Mouse (Mus musculus) limb, embryonic 13.5 days (tissue): ENCODE data around the gene Ankk1. TPM values are rescaled to one million over a fixed set of nuclear protein-coding genes. Genes with fewer than 3 reads are reported as not detected.

Experiments used
- ATAC-seq: fragments of 200-750 bp; cut with Nextera tagmentation; 2 replicates; pipeline ENCODE4 v1.8.0; 2017; ENCODE audit warnings: low read depth, moderate number of reproducible peaks, moderate TSS enrichment; ENCODE audit not compliant: low FRiP score
- H3K27ac ChIP-seq: fragments of 300-500 bp; sonication (generic); 2 replicates; pipeline ENCODE4 v1.5.1; 2015; ENCODE audit warnings: inconsistent platforms, mild to moderate bottlenecking, moderate library complexity
- H3K27me3 ChIP-seq: fragments of 300-500 bp; sonication (generic); 2 replicates; pipeline ENCODE4 v1.6.1; 2015; ENCODE audit warnings: mild to moderate bottlenecking, inconsistent platforms
- H3K36me3 ChIP-seq: fragments of 300-500 bp; sonication (generic); 2 replicates; pipeline ENCODE4 v1.6.1; 2015; ENCODE audit warnings: inconsistent platforms, mild to moderate bottlenecking, moderate library complexity
- H3K4me1 ChIP-seq: fragments of 300-500 bp; sonication (generic); 2 replicates; pipeline ENCODE4 v1.6.1; 2015; ENCODE audit warnings: inconsistent platforms
- H3K4me2 ChIP-seq: fragments of 300-500 bp; sonication (generic); replicated peaks from 2 replicates; pipeline ENCODE4 v1.6.1; 2015; ENCODE audit warnings: inconsistent platforms, mild to moderate bottlenecking, moderate library complexity
- H3K4me3 ChIP-seq: fragments of 300-500 bp; sonication (generic); 2 replicates; pipeline ENCODE4 v1.5.1; 2015; ENCODE audit warnings: moderate library complexity, mild to moderate bottlenecking, inconsistent platforms
- H3K9ac ChIP-seq: fragments of 300-500 bp; sonication (generic); 2 replicates; pipeline ENCODE4 v1.6.1; 2015; ENCODE audit warnings: mild to moderate bottlenecking, inconsistent platforms
- H3K9me3 ChIP-seq: fragments of 300-500 bp; sonication (generic); 2 replicates; pipeline ENCODE4 v1.6.1; 2016; ENCODE audit warnings: inconsistent platforms
- WGBS: fragments of 180-500 bp; shearing (Covaris S2); methylation state at CpG from one replicate; pipeline ENCODE4 v1.1.7; 2015; 5-methylcytosine and 5-hydroxymethylcytosine counted together
- polyA plus RNA-seq: library from polyadenylated mRNA; unstranded; fragments of >200 nt; fragmentation: Nextera tagmentation; extraction: Ambion mirVana; gene quantifications from 2 replicates; pipeline ENCODE4 v1.2.1, GENCODE M21; 2015

Ankk1 gene
- polyA plus RNA-seq: not detected in 2 replicates

DNA sequence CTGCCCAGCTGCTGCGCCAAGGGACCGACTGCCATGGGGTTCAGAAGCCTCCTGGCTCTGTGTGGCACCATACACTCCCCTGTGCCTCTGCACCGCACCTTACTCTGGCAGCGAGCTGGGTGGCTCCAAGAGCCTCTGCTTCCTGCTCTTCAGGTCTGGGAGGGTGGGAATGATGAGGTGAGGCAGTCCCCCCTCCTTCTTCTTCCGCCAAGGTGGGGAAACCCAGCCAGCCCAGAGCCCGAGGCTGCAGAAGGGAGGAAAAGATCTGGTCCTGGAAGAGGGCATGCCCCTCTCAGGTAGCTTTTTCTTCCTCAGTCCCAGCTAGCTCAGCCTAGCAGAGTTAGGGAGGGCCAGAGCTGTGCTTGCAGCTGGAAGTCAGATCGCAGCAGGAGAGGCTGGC is at the start of gene Ankk1:
Gene Ankk1 (minus strand): TSS at position 101 of the 400 bp plus-strand sequence.
- Histone ChIP-seq H3K27ac (no peak within 1 kb of the TSS), H3K27me3 (no peaks in the 10 kb centered on the region), H3K9ac (no peak within 1 kb of the TSS), H3K9me3 (no peaks in the 10 kb centered on the region), H3K4me2 (no peak within 1 kb of the TSS), H3K36me3 (no peaks in the 10 kb centered on the region), H3K4me1 (peaks cover 6% of the 10 kb centered on the region; the same call in 1 of the 2 replicates), H3K4me3 (no peak within 1 kb of the TSS)
- no peak for ATAC-seq
- 76% methylated on average over 7 of the region's 7 CpGs for WGBS

DNA sequence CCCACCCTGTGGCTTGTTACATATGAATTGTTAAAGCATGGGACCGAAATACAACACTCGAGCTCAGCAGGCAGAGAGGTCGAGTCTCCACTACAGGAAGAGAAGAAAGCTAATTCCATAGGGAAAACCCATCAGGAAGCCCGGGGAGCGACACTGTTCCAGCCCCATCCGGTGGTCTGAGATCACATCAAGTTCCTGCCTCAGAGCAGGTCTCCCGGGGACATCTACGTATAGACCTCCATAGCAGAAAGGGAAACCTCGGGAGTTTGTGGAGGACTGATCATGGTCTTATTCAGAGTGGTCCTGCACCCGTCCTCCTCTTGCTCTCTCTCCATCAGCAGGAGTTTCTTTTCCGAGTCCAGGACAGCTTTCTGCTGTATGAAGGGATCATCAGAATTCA is 45.3 kb upstream of the Ankk1 start:
- Histone ChIP-seq H3K27me3 (no peaks in the 10 kb centered on the region), H3K4me2 (no peak overlapping the region), H3K4me1 (no peaks in the 10 kb centered on the region), H3K9ac (no peak overlapping the region), H3K9me3 (no peaks in the 10 kb centered on the region), H3K4me3 (no peak overlapping the region), H3K36me3 (no peaks in the 10 kb centered on the region), H3K27ac (no peak overlapping the region)
- 63% methylated on average over 11 of the region's 11 CpGs for WGBS
- no peak for ATAC-seq

DNA sequence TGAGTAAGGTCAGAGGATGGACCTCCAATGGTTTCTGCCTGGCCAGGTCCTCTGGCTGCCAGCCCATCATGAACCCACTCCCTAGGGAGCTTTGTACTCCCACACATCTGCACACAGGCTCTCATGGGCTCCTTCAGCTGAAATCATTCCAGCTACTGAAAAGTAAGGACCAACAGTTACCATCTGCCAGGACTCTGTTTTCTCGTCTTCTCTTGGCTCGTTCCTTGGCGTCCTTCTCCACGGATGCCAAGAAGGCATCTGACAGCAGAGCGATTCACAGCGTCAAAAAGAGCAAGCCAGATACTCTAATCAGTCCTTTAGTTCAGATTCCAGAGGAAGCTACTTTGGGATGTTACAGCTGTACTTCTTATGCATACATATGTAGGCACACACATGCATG is 44.1 kb upstream of the Ankk1 start:
- Histone ChIP-seq H3K27me3 (no peaks in the 10 kb centered on the region), H3K36me3 (no peaks in the 10 kb centered on the region), H3K9ac (no peak overlapping the region), H3K4me3 (no peak overlapping the region), H3K27ac (no peak overlapping the region), H3K4me2 (no peak overlapping the region), H3K4me1 (no peaks in the 10 kb centered on the region), H3K9me3 (no peaks in the 10 kb centered on the region)
- 90% methylated on average over 6 of the region's 6 CpGs for WGBS
- ATAC-seq: no peak

DNA sequence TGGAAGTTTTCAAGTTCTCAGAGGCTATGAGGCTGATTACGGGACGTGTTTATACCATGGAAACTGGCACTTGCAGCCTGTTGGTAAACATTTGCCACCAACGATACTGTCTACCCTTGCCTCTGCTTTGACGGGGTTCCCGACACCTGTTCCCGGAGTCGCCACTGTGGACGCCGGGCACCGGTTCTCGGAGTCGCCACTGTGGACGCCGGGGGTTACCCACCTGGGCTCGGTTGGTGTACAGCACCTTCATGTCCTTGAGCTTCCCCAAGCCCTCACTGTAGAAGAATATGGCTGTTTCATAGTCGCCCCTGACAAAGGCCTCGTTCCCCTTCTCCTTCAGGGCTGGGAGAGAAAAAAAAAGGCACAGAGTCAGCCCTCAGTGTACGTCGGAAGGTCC is 43.2 kb upstream of the Ankk1 start:
- H3K4me1 ChIP-seq: no peaks in the 10 kb centered on the region
- H3K4me3 ChIP-seq: no peak overlapping the region
- no peak overlapping the region for H3K4me2 ChIP-seq
- H3K27me3 ChIP-seq: no peaks in the 10 kb centered on the region
- H3K9ac ChIP-seq: no peak overlapping the region
- ATAC-seq: no peak
- no peaks in the 10 kb centered on the region for H3K9me3 ChIP-seq
- no peaks in the 10 kb centered on the region for H3K36me3 ChIP-seq
- H3K27ac ChIP-seq: no peak overlapping the region
- WGBS: 89% methylated on average over 19 of the region's 19 CpGs

DNA sequence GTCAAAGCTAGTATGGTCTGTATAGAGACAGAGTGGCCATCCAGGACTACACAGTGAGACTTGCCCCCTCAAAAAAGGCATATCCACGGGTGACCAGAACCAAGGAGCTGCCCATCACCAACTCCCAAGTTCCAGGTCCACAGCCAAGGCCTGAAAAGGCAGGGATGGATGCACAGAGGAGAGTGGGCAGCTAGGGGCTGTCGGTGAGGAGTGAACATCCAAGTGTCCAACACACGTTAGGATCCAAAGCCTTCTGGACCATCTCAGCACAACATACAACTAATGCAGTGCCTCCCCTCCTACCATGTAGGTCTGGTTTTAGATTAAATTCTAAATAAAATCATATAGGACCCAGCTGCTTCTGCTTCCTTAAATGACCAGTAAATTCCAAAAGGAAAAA is 29.3 kb upstream of the Ankk1 start:
- H3K27ac ChIP-seq: no peak overlapping the region
- no peak overlapping the region for H3K4me2 ChIP-seq
- no peaks in the 10 kb centered on the region for H3K4me1 ChIP-seq
- H3K9ac ChIP-seq: no peak overlapping the region
- no peaks in the 10 kb centered on the region for H3K27me3 ChIP-seq
- H3K4me3 ChIP-seq: no peak overlapping the region
- H3K36me3 ChIP-seq: no peaks in the 10 kb centered on the region
- WGBS: 85% methylated on average over 3 of the region's 3 CpGs
- ATAC-seq: no peak
- no peaks in the 10 kb centered on the region for H3K9me3 ChIP-seq

DNA sequence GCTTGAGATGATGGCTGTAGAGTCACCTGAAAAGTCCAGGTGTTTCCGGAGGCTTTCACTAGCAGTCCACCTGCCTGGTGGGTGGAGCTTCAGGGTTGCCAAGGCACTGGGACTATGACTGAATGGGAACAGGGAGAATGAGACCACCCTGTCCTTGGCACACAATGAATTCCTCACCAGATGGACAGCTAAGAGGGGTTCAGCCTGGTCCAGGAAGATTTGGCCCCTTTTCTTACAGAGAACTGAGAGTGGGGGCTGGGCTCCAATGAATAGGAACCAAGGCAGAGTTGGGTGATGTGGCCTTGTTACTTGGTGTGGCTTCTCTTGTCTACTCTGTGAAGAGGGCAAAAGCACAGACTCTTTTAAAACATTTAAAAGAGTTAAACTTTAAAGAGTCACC is 25.6 kb upstream of the Ankk1 start:
- H3K4me1 ChIP-seq: no peaks in the 10 kb centered on the region
- 93% methylated on average over 1 of the region's 1 CpGs for WGBS
- no peaks in the 10 kb centered on the region for H3K27me3 ChIP-seq
- H3K4me2 ChIP-seq: no peak overlapping the region
- H3K36me3 ChIP-seq: no peaks in the 10 kb centered on the region
- H3K9ac ChIP-seq: no peak overlapping the region
- ATAC-seq: no peak
- H3K4me3 ChIP-seq: no peak overlapping the region
- H3K9me3 ChIP-seq: no peaks in the 10 kb centered on the region
- H3K27ac ChIP-seq: no peak overlapping the region

DNA sequence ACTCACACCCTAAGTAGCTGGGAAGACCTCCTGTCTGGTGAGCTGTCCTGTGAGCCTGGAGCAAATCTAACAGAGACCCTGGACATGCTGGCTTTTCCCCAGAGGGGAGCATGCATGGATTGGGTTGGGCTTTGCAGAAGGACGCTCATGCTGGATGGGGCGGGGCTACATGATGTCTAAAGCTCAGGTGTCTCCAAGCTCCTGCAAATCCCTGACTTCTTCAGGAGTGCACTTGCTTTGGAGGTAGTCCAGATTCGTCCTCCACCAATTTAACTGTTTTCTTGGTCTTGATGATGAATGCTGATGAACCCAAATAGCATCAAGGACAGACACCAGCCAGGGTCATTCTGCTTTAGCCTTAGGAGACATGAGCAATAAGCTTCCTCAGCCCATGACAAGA is 23.7 kb upstream of the Ankk1 start:
- Histone ChIP-seq H3K4me1 (no peaks in the 10 kb centered on the region), H3K4me3 (no peak overlapping the region), H3K9me3 (no peaks in the 10 kb centered on the region), H3K9ac (no peak overlapping the region), H3K27me3 (no peaks in the 10 kb centered on the region), H3K27ac (no peak overlapping the region), H3K36me3 (no peaks in the 10 kb centered on the region), H3K4me2 (no peak overlapping the region)
- no peak for ATAC-seq
- 73% methylated on average over 3 of the region's 3 CpGs for WGBS

DNA sequence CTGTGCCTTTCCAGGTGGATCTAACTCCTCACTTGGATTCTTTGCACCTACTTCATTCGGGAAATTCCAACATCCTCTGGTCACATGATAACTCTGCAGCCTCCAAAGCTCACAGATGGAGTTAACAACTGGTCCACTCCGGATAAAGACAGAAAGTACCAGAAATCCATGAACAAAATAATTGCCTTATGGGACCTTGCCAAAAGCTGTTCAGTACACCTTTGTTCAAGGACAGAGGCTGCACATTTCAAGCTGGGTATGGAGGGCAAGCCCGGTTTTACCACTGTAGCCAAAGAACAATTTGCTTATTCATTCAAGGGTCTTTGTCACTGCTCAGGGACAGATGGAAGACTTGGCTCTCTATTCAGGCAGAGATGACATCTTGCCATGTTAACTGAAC is 15.8 kb upstream of the Ankk1 start:
- Histone ChIP-seq H3K9ac (no peak overlapping the region), H3K27ac (no peak overlapping the region), H3K4me1 (no peaks in the 10 kb centered on the region), H3K4me3 (no peak overlapping the region), H3K36me3 (no peaks in the 10 kb centered on the region), H3K4me2 (no peak overlapping the region), H3K9me3 (no peaks in the 10 kb centered on the region), H3K27me3 (no peaks in the 10 kb centered on the region)
- WGBS: 68% methylated on average over 3 of the region's 3 CpGs
- no peak for ATAC-seq

DNA sequence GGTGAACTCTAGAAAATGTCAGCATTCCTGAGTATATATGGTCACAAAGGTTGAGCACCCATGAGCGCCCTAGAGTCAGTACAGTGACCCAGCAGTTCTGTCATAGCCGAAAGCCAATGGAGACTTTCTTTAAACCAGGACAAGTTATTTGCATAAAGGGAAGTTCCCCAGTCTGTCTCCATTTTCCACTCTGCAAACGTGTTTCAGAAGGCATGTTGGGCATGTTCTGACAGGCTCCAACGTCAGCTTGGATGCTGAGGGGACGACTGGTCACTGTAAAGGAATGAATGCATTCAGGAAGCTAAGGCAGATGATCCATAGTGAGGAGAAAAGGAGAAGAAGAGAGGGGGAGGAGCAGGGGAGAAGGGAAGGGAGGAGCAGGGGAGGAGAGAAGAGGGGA is 657 bp upstream of the Ankk1 start:
- Histone ChIP-seq H3K36me3 (no peaks in the 10 kb centered on the region), H3K27ac (no peak overlapping the region), H3K9me3 (no peaks in the 10 kb centered on the region), H3K4me2 (no peak overlapping the region), H3K27me3 (no peaks in the 10 kb centered on the region), H3K9ac (no peak overlapping the region), H3K4me1 (peaks cover 6% of the 10 kb centered on the region; the same call in 1 of the 2 replicates), H3K4me3 (no peak overlapping the region)
- no peak for ATAC-seq
- 73% methylated on average over 5 of the region's 5 CpGs for WGBS

DNA sequence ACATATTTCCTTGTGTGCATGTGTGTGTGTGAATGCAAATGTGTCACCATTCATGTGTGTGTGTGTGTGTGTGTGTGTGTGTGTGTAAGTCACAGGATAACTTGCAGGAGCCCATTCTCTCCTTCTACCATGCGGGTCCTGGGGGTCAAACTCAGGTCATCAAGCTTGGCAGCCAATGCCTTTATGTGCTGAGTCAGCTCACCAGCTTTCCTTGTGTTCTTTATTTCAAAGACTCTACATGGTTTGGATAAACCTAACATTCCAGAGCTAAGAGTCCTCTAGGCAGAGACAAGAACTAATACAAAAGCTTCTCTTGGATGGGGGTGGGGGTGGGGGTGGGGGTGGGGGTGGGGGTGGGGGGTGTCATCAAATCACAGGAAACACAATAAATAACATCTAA is 1.2 kb downstream of the Ankk1 start:
- no peak overlapping the region for H3K9ac ChIP-seq
- ATAC-seq: no peak
- H3K27me3 ChIP-seq: no peaks in the 10 kb centered on the region
- H3K4me2 ChIP-seq: no peak overlapping the region
- H3K27ac ChIP-seq: no peak overlapping the region
- no peaks in the 10 kb centered on the region for H3K9me3 ChIP-seq
- H3K4me1 ChIP-seq: peaks cover 6% of the 10 kb centered on the region; the same call in 1 of the 2 replicates
- no peak overlapping the region for H3K4me3 ChIP-seq
- H3K36me3 ChIP-seq: no peaks in the 10 kb centered on the region
- 62% methylated on average over 1 of the region's 1 CpGs for WGBS

DNA sequence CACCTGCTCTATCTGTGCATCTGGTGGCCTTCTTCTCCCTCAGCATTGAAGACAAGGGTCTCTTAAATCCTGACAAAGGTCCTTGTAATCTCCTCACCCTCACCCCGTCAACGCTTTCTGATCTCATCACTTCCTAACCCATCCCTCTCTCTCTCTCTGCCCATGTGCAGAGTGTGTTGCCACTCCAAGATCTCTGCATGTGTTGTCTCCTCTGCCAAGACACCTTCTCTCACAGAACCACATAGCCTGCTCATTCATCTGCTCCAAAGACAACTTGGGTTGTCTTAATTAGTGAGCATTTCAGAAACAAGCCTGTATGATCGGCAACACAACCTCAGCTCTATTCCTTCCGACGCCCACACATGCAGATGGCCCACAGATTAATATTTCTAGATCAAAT is 3.0 kb downstream of the Ankk1 start:
- H3K27ac ChIP-seq: no peak overlapping the region
- WGBS: 92% methylated on average over 5 of the region's 5 CpGs
- no peaks in the 10 kb centered on the region for H3K27me3 ChIP-seq
- no peak overlapping the region for H3K9ac ChIP-seq
- no peaks in the 10 kb centered on the region for H3K36me3 ChIP-seq
- no peak for ATAC-seq
- H3K4me1 ChIP-seq: no peaks in the 10 kb centered on the region; the same call in 1 of the 2 replicates
- H3K4me2 ChIP-seq: no peak overlapping the region
- H3K4me3 ChIP-seq: no peak overlapping the region
- H3K9me3 ChIP-seq: no peaks in the 10 kb centered on the region

DNA sequence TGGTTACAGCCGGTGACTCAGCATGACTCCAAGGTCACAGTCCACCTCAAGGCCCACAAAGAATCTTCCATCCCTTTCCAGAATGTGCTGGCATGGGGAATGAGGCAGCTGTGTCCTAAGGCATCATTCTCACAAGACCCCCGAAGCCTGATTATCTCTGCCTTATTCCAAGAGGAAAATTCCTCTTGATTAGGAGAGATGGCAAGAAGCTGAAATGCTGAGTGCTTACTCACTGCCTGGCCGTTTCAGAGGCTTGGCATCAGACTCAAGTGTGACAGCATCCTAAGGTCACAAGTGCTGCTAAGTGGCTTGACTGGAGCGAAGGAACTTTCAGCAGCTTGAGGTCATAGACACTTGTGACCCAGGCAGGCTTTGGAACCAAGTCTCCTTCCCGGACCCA is 16.2 kb downstream of the Ankk1 start:
- Histone ChIP-seq H3K4me3 (no peak overlapping the region), H3K27me3 (0 out of 2 replicates have a peak, but pooled peaks cover 3% of the 10 kb centered on the region), H3K9me3 (no peaks in the 10 kb centered on the region), H3K4me2 (no peak overlapping the region), H3K4me1 (no peaks in the 10 kb centered on the region), H3K9ac (no peak overlapping the region), H3K36me3 (no peaks in the 10 kb centered on the region), H3K27ac (no peak overlapping the region)
- no peak for ATAC-seq
- 82% methylated on average over 5 of the region's 5 CpGs for WGBS

DNA sequence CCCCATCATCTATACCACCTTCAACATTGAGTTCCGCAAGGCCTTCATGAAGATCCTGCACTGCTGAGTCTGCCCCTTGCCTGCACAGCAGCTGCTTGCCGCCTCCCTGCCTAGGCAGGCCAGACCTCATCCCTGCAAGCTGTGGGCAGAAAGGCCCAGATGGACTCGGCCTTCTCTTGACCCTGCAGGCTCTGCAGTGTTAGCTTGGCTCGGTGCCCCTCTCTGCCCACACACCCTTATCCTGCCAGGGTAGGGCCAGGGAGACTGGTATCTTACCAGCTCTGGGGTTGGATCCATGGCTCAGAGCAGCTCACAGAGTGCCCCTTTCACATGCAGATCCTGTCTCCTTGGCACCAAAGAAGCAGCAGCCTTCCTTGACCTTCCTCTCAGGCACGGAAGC is 19.8 kb downstream of the Ankk1 start:
- H3K36me3 ChIP-seq: no peaks in the 10 kb centered on the region

More for the DNA sequence above, 19.8 kb downstream of the Ankk1 start:
- WGBS: 82% methylated on average over 5 of the region's 5 CpGs
- Histone ChIP-seq H3K4me3 (no peak overlapping the region), H3K27me3 (0 out of 2 replicates have a peak, but pooled peaks cover under 1% of the 10 kb centered on the region), H3K4me1 (no peaks in the 10 kb centered on the region), H3K4me2 (no peak overlapping the region), H3K27ac (no peak overlapping the region), H3K9ac (no peak overlapping the region), H3K9me3 (no peaks in the 10 kb centered on the region)
- ATAC-seq: no peak
